Mouse (Mus musculus): ENCODE data around the gene Hoxd10.
A peak's percentile ranks its signal among the peaks of the same experiment; 100 is the strongest.

The Hoxd10 gene

GRCm38 (mm10) chr2:74696442-74697335 is 5.0 kb downstream of the Hoxd10 start:
- peak in 1 of 2 experiments; percentile 8 for DNase-seq

DNA sequence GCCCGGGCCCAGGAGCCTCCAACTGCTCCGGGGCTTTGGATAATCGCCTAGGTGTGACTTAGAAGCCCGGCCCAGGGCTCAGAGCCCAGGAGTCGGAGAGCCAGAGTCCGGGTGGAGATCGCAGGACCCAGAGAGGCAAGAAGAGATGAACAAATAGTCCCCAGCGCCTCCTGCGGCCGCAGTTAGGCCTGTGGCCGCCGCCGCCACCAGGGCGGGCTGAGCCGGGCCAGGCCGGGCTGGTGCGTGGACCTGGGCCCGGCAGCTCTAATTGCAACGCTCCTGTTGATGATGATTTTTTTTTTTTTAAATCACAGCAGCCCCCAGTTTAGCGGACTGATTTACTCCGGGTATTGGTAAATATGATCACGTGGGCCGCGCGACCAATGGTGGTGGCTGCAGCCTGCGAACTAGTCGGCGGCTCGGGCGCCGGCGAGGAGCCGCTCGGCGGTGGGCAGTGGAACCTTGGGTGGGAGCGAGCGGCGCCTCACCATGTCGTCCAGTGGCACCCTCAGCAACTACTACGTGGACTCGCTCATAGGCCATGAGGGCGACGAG is 5.9 kb downstream of the Hoxd10 start, which contains the start of gene Hoxd9:
TSS of gene Hoxd9 (plus strand) at position 161 of the 555 bp plus-strand sequence.
- peak in 1 of 2 experiments; percentile 39 for DNase-seq

- DNase-seq, result peak in 1 of 2 experiments; percentile 26
These were observed 6.7 kb downstream of the Hoxd10 start for GRCm38 (mm10) chr2:74698201-74699052.

DNA sequence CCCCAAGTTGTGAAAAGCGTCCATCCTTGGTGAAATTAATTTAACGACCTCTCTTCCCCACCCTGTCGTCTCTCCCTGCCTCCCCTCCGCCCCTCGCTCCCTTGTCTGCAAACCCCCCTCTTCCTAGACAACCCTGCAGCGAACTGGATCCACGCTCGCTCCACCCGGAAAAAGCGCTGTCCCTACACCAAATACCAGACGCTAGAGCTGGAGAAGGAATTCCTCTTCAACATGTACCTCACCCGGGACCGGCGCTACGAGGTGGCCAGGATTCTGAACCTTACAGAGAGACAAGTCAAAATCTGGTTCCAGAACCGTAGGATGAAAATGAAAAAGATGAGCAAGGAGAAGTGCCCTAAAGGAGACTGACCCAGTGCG is 7.3 kb downstream of the Hoxd10 start:
- DNase-seq, result peak; percentile 17 to 30

DNA sequence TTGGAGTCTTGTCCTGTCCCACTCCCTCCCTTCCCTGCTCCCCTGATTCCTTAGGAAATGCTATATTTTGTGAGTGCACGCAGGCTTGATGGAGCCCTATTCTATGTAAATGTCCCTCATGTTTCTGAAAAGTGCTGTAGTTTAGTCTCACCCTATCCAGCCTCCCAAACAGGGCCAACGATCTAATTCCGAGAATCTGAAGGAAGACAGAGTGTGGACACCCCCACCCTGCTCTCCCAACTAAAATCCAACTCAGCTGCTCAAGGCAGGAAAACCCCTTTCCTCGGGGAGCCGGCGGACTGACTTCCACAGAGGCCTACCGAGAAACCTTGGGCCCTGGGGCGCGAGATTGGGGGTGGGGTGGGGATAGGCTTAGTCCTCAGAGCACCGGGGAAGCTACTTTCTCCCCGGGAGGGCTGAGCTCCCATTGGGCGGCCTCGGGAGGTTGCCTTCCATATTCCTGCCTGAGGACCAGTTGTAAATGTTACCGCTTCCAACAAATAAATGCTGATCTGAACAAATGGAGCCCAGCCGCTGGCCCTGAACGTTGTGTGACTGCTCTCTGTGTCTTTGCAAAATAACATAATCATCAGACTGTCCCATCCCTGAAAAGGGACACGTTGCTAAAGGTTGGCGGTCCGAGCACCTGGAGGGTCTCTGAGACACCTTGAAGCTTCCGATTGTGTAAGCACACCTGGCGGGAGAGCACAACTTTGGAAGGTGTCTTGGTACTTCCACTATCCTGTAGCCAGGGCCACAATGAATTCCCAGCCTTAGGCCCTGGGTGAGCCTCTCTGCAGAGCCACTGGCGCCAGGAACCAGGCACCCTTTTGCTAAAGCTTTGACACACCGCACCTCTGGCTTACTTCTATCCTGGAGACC is 8.2 kb downstream of the Hoxd10 start:
- DNase-seq, result peak in 1 of 2 experiments; percentile 20

- DNase-seq, result peak in 1 of 2 experiments; percentile 11
These were observed 8.9 kb downstream of the Hoxd10 start for GRCm38 (mm10) chr2:74700546-74701112.

DNA sequence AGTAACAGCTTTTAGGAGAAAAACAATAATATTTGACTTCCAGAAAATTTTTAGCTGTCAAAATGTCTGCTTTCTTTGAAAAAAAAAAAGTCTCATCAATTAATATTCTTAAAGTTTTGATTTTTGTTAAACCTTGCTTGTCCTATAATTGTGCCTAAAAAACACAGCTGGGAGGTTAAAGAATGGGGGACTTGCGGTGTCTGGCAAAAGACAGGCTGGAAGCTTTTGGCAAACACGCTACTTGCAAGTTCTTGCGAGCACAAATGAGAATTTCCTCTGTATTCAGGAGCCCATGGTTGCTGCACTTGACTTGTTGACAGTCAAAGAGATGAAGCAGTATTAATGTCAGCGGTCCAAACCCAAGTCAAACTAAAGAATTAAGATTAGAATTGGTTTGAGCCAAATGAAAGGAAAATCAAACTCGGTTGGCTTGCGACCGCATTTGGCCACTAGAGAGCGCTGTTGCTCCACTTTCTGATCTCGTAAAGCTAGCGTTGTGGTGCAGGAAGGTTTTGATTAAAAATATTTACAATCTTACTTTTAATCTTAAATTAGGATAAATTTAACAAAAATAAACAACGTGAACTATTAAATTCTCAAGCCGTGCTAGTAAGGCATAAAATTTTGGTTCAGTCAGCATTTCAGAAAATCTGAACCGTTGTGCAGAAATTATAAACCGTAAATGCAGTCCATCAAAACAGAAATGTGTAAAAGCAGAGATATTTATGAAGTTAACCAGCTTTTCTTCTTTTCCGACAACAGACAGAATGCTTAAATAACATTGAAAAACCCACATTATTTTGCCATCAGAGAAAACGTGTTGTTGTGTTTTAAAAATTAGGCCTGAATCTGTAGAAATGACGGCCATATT is 10.5 kb downstream of the Hoxd10 start:
- DNase-seq, result peak; percentile 89 to 92

GRCm38 (mm10) chr2:74702820-74703219 is 11.1 kb downstream of the Hoxd10 start:
- DNase-seq, result no peak

DNA sequence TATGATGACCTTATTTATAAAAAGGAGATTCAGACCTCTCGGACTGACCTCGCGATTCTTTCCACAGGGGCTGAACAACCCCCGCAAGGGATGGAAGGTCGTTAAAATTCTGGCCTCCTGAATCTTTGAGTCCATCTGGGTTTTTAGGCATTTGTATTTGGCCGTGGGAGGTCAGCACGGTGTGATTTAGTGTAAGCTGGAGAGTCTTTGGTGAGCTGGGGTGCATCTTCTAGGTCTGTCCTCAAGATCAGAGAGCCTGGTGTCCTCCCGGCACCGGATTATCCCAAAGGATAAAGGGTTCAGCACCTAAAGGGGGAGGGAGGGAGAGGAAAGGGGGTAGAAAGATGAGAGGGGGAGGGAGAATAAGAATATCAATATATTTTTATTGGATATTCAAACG is 11.6 kb downstream of the Hoxd10 start:
- peak in 1 of 2 experiments; percentile 20 for DNase-seq

DNA sequence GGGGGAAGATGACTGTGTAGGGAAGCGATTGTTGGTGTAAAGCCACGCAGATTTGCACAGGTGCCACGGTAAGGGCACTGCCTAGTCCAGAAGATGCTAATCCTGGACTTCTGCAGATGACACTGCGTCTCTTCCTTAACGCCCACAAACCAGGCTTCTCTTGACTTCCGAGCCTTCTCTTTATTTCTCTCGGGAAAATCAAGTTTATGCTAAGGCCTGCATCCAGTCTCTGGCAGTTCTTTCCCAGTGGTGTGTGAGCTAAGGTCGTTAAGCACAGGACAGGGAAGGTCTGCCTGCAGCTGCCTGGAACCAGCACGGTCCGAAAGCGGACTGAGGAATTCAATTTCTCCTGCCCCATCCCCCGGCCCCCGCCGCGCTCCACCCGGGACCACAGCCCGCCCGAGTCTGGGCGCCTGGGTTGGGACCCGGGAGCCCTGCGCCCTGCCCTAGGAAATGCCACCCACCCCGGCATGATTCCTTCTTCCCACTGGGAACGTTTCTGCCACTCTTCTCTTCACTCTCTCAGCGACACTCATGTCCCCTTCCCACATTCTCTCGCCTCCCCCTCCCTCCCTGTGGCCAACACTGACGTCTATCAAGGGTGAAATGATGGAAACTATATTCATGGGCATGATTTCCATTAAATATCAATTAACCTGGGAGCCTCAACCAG is 12.1 kb downstream of the Hoxd10 start:
- DNase-seq, result peak in 1 of 2 experiments; percentile 12

- DNase-seq, result no peak
These were observed 12.8 kb downstream of the Hoxd10 start, which contains the start of gene Hoxd8 for GRCm38 (mm10) chr2:74704393-74704998. Gene Hoxd8 (plus strand): TSS chr2:74704615.

DNA sequence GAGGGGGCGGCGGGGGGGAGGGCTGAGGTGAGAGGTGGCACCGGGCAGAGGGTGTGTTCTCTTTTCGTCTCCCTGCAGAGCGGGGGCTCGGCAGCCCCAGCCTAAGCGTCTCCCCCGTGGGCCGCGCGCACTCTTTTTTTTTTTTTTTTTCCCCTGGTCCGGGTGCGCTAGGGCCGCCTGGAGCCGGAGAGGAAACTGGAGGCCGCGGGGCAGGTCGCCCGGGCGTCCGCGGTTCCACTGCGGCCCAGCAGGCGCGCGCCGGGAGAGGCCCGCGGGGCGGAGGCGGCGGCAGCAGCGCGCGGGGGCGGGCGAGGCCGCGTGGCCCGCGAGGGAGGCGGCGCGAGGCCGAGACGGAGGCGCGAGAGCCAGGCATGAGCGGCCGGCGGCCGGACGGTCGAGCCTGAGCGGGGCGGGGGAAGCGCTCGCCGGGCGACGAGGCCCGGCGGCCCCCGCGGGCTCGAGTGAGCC is 13.3 kb downstream of the Hoxd10 start:
- no peak for DNase-seq

- DNase-seq, result peak in 1 of 2 experiments; percentile 14
These were observed 13.9 kb downstream of the Hoxd10 start for GRCm38 (mm10) chr2:74705467-74706089.

DNA sequence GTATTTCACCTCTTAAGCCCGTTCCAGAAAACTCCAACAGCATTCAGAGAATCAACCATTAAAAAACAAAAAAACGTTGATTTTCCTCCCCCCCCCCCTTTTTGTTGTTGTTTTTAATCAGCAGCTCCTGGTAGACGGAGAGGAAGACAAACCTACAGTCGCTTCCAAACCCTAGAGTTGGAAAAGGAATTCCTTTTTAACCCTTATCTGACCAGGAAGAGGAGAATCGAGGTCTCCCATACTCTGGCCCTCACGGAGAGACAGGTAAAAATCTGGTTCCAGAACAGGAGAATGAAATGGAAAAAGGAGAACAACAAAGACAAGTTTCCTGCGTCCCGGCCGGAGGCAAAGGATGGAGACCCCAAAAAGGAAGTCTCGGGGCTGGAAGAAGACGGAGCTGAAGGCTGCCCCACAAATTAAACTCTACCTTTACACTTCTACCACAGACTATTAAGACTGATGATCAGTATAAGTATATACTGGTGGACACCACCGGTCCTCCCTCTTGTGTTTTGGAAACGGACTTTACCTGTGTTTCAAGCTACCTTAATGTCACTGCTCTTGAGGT is 14.8 kb downstream of the Hoxd10 start:
- DNase-seq, result no peak

DNA sequence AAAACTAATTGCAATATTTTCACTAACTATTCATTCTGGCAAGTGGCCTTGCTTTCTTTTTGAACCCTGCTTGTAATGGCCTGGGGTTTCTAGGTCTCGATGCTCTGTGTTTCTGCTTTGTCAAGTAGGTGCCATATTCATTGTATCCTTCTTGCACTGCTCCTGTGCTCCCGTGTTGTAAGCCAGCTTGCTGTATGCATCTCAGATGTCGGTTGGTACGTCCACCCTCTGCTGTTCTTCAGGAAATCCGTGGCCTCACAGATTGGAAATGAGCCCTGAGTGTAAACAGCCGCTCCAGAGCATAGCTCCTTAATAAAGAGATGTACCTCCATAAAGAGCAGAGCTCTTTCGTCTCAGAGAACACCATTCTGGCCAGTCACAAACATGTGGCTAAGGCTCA is 15.9 kb downstream of the Hoxd10 start:
- no peak for DNase-seq

GRCm38 (mm10) chr2:74708676-74709075 is 17.0 kb downstream of the Hoxd10 start:
- no peak for DNase-seq

DNA sequence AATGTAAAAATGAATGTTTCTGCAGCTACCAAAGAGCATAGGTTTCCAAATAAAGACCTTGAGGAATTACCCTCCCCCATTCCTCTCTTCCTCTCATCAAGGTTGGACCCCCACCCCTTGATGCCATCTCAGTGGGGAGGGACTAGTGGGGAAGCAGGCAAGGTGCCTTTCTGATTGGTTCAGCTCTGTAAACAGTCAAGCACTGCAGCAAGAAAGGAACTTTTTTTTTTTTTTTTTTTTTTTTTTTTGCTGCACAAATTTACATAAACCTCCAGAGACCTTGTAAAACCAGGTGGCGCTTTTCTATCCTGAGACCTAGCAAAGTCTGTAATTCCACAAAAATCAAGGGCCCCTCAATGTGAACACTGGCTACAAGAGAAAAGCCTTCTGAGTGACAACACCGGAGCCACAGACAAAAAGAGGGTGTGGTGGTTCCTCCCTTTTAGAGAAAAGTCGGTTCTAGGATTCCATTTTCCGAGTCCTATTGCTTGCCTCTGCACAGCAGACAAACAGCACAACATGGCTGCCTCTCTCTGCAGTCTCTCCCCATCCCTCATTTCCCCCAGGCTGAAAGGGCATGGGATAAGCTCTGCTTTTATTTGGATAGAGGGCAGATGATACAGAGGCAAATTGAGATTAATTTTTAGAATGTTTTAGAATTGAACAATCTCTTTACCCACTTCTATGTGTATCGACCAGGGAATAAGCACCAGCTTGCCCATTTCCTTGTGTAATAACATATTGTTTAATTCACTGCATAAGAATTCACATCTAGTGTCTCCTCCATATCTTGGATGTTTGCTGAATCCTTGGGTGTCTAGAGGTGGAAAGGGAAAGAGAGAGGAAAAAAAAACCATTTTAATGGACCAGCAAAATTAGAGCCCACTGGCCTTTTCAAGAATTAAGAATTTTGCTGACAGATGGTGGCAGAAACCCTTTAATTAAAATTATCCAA is 18.0 kb downstream of the Hoxd10 start:
- DNase-seq, result no peak
